Mouse (Mus musculus) liver, adult 2 months (tissue): ENCODE measurements at regions not wholly inside any gene's neighbourhood (a gene's known extent, or its start where the extent isn't known, plus 50 kb on each side); places are given as distances from the start of the nearest gene placed in this dataset.

ENCODE experiments used
- CTCF ChIP-seq: fragments of 200-500 bp; IDR thresholded peaks from 2 replicates; pipeline ENCODE4 v1.5.1; 2011; ENCODE audit warnings: low read depth, low read length, control low read depth
- POLR2A ChIP-seq: fragments of 200-500 bp; IDR thresholded peaks from 2 replicates; pipeline ENCODE4 v1.6.1; 2011; ENCODE audit warnings: low read length, control low read depth; ENCODE audit not compliant: insufficient read depth; ENCODE audit errors: extremely low read depth

GRCm38 (mm10) chr10:92237881-92238280 is 484.3 kb downstream of the Nedd1 start:
- TF ChIP-seq POLR2A (no peak), CTCF (no peak)
